Mouse (Mus musculus) neural tube, embryonic 15.5 days (tissue): ENCODE measurements around the gene Abhd16a. TPM values are rescaled to one million over a fixed set of nuclear protein-coding genes. Genes with fewer than 3 reads are reported as not detected.

Experiments
- ATAC-seq: fragments of 200-750 bp; cut with Nextera tagmentation; 2 replicates; pipeline ENCODE4 v1.8.0; 2017; ENCODE audit warnings: mild to moderate bottlenecking, moderate TSS enrichment, moderate library complexity; ENCODE audit not compliant: low FRiP score
- H3K27ac ChIP-seq: fragments of 300-500 bp; sonication (generic); replicated peaks from 2 replicates; pipeline ENCODE4 v1.5.1; 2015; ENCODE audit warnings: mild to moderate bottlenecking, inconsistent platforms
- H3K27me3 ChIP-seq: fragments of 300-500 bp; sonication (generic); replicated peaks from 2 replicates; pipeline ENCODE4 v1.6.1; 2015; ENCODE audit warnings: inconsistent platforms
- H3K36me3 ChIP-seq: fragments of 300-500 bp; sonication (generic); 2 replicates; pipeline ENCODE4 v1.6.1; 2015; ENCODE audit warnings: inconsistent platforms
- H3K4me1 ChIP-seq: fragments of 300-500 bp; sonication (generic); 2 replicates; pipeline ENCODE4 v1.6.1; 2015; ENCODE audit warnings: inconsistent platforms
- H3K4me2 ChIP-seq: fragments of 300-500 bp; sonication (generic); 2 replicates; pipeline ENCODE4 v1.6.1; 2015; ENCODE audit warnings: inconsistent platforms, mild to moderate bottlenecking, moderate library complexity
- H3K4me3 ChIP-seq: fragments of 300-500 bp; sonication (generic); replicated peaks from 2 replicates; pipeline ENCODE4 v1.5.1; 2015; ENCODE audit warnings: mild to moderate bottlenecking, inconsistent platforms
- H3K9ac ChIP-seq: fragments of 300-500 bp; sonication (generic); replicated peaks from 2 replicates; pipeline ENCODE4 v1.6.1; 2015; ENCODE audit warnings: mild to moderate bottlenecking, inconsistent platforms
- H3K9me3 ChIP-seq: fragments of 300-500 bp; sonication (generic); replicated peaks from 2 replicates; pipeline ENCODE4 v1.6.1; 2016; ENCODE audit warnings: inconsistent platforms
- WGBS: fragments of 180-500 bp; shearing (Covaris S2); methylation state at CpG from one replicate; pipeline ENCODE4 v1.1.7; 2015; ENCODE audit warnings: mixed read lengths; 5-methylcytosine and 5-hydroxymethylcytosine counted together
- polyA plus RNA-seq: library from polyadenylated mRNA; unstranded; fragments of >200 nt; fragmentation: Nextera tagmentation; extraction: Ambion mirVana; gene quantifications from 2 replicates; pipeline ENCODE4 v1.2.1, GENCODE M21; 2015

Gene Abhd16a
- polyA plus RNA-seq, 1 experiment from 2014 or later: 110 TPM

DNA sequence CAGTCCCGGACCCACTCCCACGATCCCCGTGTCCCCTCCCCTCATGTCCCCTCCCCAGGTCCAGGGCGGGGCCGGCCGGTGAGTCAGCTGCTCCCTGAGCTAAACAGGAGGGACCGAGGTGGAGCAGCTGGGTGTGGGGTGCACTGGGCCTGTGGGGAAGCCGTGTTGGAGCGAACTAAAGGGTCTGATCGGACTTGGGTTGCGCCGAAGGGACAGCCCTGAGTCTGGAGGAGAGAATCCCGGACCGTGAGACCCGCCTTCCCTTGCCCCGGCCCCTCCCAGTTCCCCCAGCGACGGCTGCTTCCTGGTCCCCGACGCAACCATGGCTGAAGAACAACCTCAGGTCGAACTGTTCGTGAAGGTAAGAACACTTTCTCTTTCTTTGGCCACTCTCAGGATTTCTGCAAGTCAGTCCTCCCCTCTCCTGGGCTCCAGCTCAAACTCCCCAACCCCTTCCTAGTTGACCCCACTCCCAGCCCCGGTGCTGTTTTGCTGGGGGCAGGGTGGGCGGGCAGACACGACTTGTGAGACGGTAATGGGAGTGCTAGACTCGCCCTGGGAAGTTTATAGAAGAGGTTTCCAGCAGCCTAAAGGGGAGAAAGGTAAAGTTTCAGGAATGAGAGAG is 38.8 kb upstream of the Abhd16a start:
- Histone ChIP-seq H3K9ac (peak overlapping the region; percentile 44), H3K9me3 (no peaks in the 10 kb centered on the region), H3K27me3 (no peaks in the 10 kb centered on the region), H3K36me3 (peaks cover 2% of the 10 kb centered on the region; the same call in 1 of the 2 replicates), H3K4me3 (peak overlapping the region; percentile 42), H3K4me1 (peaks cover 51% of the 10 kb centered on the region), H3K4me2 (peak overlapping the region; percentile 60), H3K27ac (peak overlapping the region; percentile 82)
- no peak for ATAC-seq
- under 1% methylated on average over 26 of the region's 27 CpGs for WGBS

DNA sequence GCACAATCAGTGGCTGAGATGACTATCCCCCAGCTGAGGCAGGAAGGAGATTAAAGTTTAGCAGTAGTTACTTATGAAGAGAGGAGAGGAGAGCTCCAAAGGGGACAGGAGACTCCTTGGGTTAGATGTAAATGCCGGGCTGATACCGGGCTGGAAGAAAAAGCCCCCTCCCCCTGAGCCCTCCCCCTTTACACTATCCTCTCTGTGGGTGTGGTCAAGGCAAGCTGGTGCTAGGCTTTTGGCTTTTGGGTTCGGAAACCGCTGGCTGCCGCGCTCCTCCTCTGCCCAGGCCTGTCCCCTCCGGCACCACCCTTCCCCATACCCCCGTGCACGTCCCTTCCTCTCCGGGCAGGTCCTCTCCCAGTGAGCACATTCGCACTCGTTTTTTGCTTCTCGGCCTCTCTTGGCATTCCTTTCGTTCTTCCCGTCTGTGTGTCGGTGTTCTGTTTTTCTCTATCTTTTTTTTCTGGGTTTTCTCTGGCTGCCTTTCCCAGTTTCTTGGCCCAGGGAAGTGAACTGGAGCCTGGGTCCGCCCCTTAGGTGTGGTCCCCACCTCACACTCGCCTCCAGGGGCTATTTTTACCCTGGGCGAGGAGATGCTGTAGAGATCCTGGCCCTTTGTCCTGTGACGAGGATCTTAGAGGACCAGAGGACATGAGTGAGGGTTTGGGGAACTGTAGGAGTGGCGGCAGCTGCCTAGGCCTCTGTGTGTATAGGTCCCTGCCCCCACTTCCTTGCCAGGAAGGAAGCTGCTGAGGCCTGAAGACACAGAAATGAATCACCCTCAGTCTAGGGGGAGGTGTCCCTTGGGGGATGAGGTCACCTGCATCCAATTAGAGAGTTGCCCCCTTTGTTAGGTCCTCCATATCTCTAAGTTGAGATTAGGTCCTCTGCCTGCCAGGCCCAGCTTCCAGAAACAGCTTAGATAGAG is 37.6 kb upstream of the Abhd16a start:
- Histone ChIP-seq H3K36me3 (peaks cover 2% of the 10 kb centered on the region; the same call in 1 of the 2 replicates), H3K4me1 (peaks cover 46% of the 10 kb centered on the region), H3K27me3 (no peaks in the 10 kb centered on the region), H3K27ac (peak overlapping the region; percentile 83), H3K9ac (peak overlapping the region; percentile 51), H3K4me3 (peak overlapping the region; percentile 42), H3K9me3 (no peaks in the 10 kb centered on the region), H3K4me2 (peak overlapping the region; percentile 60)
- WGBS: 6% methylated on average over 21 of the region's 21 CpGs
- ATAC-seq: no peak

GRCm38 (mm10) chr17:35052271-35052798 is 36.7 kb upstream of the Abhd16a start:
- Histone ChIP-seq H3K9me3 (no peaks in the 10 kb centered on the region), H3K4me2 (peak overlapping the region; percentile 60), H3K9ac (0 out of 2 replicates have a peak overlapping the region, but pooled peaks have one; percentile 51), H3K4me1 (peaks cover 40% of the 10 kb centered on the region), H3K27me3 (no peaks in the 10 kb centered on the region), H3K36me3 (peaks cover 2% of the 10 kb centered on the region; the same call in 1 of the 2 replicates), H3K27ac (peak overlapping the region; percentile 83), H3K4me3 (peak overlapping the region; percentile 42)
- WGBS: 81% methylated on average over 12 of the region's 12 CpGs
- no peak for ATAC-seq

DNA sequence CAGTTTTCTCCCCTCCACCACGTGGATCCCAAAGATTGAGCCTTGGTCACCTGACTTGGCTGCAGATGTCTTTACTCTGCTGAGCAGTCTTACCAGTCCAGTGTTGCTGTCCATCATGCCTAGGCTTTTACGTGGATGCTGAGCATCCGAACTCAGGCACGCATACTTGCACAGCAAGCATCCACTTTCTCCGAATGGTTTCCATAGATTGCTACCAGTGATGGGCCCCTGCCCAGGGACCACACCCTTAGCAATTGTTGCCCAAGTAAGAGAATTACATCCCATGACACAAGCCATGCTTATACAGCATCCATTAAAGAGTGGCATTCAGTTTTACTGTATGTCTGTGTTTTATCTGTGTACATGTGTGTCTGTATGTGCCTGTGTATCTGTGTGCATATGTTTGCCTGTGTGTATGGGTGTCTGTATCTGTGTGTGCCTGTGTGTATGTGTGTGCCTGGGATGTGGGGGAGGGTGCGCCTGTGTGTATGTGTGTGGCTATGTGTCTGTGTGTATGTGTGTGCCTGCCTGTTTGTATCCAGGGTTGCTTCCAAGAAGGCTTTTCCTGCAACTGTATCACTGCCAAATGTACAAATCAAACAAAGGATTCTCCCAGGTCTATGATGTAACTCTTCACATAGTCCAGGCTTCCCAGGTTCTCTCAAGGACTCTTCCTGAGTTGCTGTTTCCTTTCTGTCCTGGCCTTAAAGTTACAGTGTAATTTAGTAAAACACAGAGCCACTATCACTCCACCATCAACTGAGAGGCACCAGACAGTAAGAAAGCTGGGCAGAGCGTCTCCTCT is 33.2 kb upstream of the Abhd16a start:
- Histone ChIP-seq H3K4me2 (no peak overlapping the region), H3K27ac (no peak overlapping the region), H3K27me3 (no peaks in the 10 kb centered on the region), H3K9me3 (no peaks in the 10 kb centered on the region), H3K9ac (no peak overlapping the region; the same call in 1 of the 2 replicates), H3K4me1 (peaks cover 41% of the 10 kb centered on the region), H3K4me3 (no peak overlapping the region), H3K36me3 (peaks cover 6% of the 10 kb centered on the region)
- ATAC-seq: no peak
- 94% methylated on average over 7 of the region's 7 CpGs for WGBS

DNA sequence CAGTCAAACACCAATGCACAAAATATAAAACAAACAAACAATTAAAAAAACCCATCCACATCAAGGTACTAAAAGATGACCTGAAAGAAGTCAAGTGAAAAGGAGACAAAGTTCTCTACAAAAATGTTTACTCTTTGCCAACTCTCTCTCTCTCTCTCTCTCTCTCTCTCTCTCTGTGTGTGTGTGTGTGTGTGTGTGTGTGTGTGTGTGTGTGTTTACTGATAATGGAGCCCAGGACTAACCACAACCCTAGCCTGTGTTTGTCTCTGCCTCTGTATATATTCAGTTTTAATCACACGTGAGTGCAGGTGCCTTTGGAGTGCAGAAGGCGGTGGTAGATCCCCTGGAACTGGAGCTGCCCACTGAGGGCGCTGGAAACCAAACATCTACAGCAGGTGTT is 32.0 kb upstream of the Abhd16a start:
- WGBS: 85% methylated on average over 3 of the region's 3 CpGs

DNA sequence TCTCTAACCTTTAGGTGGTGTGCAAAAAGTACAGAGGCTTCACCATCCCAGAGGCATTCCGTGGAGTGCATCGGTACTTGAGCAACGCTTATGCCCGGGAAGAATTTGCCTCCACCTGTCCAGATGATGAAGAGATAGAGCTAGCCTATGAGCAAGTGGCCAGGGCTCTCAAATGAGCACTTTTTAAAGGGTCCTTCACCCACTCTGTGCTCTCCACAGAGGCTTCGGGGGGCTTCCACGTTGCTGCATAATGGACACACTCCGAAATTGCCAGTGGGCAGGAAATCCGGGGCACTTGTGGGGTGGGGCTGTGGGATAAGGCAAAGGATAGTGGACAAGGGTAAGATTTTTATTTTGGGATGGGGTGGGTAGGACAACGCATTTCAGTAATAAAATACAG is 30.7 kb upstream of the Abhd16a start:
- WGBS: 63% methylated on average over 9 of the region's 9 CpGs

More for the DNA sequence above, 32.0 kb upstream of the Abhd16a start:
- no peak overlapping the region for H3K27ac ChIP-seq
- H3K36me3 ChIP-seq: peaks cover 16% of the 10 kb centered on the region
- H3K4me1 ChIP-seq: peaks cover 36% of the 10 kb centered on the region
- no peaks in the 10 kb centered on the region for H3K9me3 ChIP-seq
- no peaks in the 10 kb centered on the region for H3K27me3 ChIP-seq
- H3K9ac ChIP-seq: no peak overlapping the region
- ATAC-seq: no peak
- H3K4me3 ChIP-seq: no peak overlapping the region
- no peak overlapping the region for H3K4me2 ChIP-seq

DNA sequence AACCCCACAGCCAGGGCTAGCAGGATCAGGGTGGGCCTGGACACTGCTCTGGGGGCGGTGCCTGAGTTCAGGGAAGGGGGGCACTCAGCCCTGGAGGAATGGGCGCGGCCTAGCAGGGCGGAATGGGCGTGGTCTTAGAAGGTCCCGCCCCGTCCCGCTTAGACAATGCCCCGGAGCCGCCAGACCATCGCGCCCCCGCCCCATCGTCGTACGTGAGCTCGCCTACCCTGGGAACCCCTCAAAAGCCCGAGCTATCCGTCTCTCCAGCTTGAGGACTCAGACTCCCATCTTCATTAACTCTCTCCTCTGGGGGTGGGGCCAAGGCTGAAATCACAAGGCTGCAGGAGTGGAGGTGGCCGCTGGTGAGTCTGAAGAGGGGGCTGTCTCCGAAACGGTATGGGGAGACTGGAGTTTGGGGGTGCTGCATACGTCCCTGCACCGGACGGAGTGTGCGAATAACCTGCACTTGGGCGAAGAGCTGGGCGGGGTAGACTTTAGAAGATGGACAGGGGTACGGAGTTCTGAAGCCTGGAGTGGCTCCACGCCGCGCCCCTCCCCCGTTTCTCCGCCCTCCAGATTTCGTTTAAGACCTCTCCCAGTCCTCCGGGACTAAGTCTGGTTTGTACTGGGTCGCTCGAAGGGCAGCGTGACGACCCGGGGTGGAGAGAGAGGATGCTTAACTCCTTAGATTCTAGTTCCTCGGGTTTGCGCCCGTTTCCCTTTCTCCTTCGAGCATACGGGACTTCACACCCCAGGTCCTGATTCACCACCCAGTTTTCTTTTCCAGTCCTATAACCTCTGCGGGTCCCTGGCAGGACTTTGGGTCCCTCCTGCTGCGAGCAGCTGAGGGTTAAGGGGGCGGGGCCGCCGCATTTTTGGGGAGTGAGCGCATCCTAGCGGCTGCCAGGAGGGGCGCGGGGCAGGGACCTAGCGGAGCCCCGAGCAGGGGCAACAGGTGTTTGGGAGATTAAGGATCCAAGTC is 29.9 kb upstream of the Abhd16a start, which contains the start of gene Ddah2:
Gene Ddah2, plus strand, starts transcription at position 125 of the 982 bp plus-strand sequence.
- Histone ChIP-seq H3K9me3 (no peaks in the 10 kb centered on the region), H3K9ac (peak within 1 kb of the TSS; percentile 76), H3K4me1 (peaks cover 29% of the 10 kb centered on the region), H3K4me3 (peak within 1 kb of the TSS; percentile 79), H3K27me3 (peaks cover 9% of the 10 kb centered on the region), H3K27ac (peak within 1 kb of the TSS; percentile 86), H3K36me3 (peaks cover 18% of the 10 kb centered on the region), H3K4me2 (peak within 1 kb of the TSS; percentile 84)
- under 1% methylated on average over 56 of the region's 57 CpGs for WGBS
- ATAC-seq: peak; percentile 93

More for the DNA sequence above, 30.7 kb upstream of the Abhd16a start:
- no peak for ATAC-seq
- H3K27ac ChIP-seq: peak overlapping the region; percentile 86
- H3K9me3 ChIP-seq: no peaks in the 10 kb centered on the region
- peak overlapping the region; percentile 76; the same call in 1 of the 2 replicates for H3K9ac ChIP-seq
- H3K4me3 ChIP-seq: peak overlapping the region; percentile 79
- H3K36me3 ChIP-seq: peaks cover 18% of the 10 kb centered on the region
- H3K4me2 ChIP-seq: peak overlapping the region; percentile 84
- H3K4me1 ChIP-seq: peaks cover 28% of the 10 kb centered on the region
- H3K27me3 ChIP-seq: peaks cover 2% of the 10 kb centered on the region; the same call in 1 of the 2 replicates

GRCm38 (mm10) chr17:35060071-35060470 is 29.0 kb upstream of the Abhd16a start:
- H3K4me3 ChIP-seq: peak overlapping the region; percentile 79
- H3K27ac ChIP-seq: peak overlapping the region; percentile 86
- H3K27me3 ChIP-seq: peaks cover 17% of the 10 kb centered on the region
- H3K4me1 ChIP-seq: peaks cover 37% of the 10 kb centered on the region
- H3K9me3 ChIP-seq: no peaks in the 10 kb centered on the region
- 0 out of 2 replicates have a peak, but pooled peaks have one; percentile 7 for ATAC-seq
- peak overlapping the region; percentile 84 for H3K4me2 ChIP-seq
- WGBS: 24% methylated on average over 14 of the region's 14 CpGs
- H3K9ac ChIP-seq: peak overlapping the region; percentile 76
- H3K36me3 ChIP-seq: peaks cover 16% of the 10 kb centered on the region

- Histone ChIP-seq H3K36me3 (peaks cover 16% of the 10 kb centered on the region), H3K27ac (no peak overlapping the region), H3K9me3 (no peaks in the 10 kb centered on the region), H3K27me3 (peaks cover 25% of the 10 kb centered on the region), H3K4me2 (peak overlapping the region; percentile 84), H3K9ac (peak overlapping the region; percentile 76), H3K4me3 (peak overlapping the region; percentile 79), H3K4me1 (peaks cover 44% of the 10 kb centered on the region)
- 52% methylated on average over 22 of the region's 22 CpGs for WGBS
- no peak for ATAC-seq
Measured at GRCm38 (mm10) chr17:35060737-35061297, 28.2 kb upstream of the Abhd16a start.

- peaks cover 16% of the 10 kb centered on the region for H3K36me3 ChIP-seq
- peak overlapping the region; percentile 79; the same call in 1 of the 2 replicates for H3K4me3 ChIP-seq
- peaks cover 30% of the 10 kb centered on the region for H3K27me3 ChIP-seq
- peak overlapping the region; percentile 15; the same call in 1 of the 2 replicates for H3K4me2 ChIP-seq
- no peak for ATAC-seq
- WGBS: 82% methylated on average over 8 of the region's 8 CpGs
- H3K4me1 ChIP-seq: peaks cover 44% of the 10 kb centered on the region
- no peak overlapping the region for H3K27ac ChIP-seq
- H3K9ac ChIP-seq: no peak overlapping the region
- no peaks in the 10 kb centered on the region for H3K9me3 ChIP-seq
Measured at GRCm38 (mm10) chr17:35061299-35061698, 27.8 kb upstream of the Abhd16a start.
